In the genomic region with DNA sequence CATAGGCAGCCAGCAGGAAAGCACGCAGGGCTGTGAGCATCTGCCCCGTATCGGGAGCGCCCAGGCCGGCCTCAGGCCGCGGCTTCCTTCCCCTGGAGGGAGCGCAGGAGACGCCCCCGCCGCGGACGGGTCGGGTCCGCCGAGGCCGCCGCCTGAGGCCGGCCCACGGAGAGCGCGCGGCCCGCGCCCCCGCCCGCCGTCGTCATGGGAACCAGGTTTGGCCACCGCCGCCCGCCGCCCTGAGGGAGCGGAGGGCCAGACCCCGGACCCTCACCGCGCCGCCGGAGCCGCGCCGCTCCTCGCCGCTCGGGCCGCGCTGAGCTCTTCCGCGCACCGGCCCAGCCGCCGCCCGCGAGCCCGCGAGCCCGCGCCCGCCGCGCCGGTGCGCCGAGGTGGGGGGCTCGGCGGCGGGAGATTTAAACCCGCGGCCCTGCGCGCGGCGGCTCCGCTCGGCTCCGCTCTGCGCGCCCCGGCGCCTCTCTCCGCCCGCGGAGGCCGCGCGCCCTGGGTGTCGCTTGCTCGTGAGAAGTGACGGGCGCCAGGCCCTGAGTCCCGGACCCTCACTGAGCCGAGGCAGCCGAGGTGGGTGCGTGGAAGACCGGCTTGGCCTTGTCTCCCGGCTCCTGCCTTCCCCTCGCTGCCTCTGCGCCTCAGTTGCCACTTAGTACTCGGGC, we compare ENCODE assay signal across 8 mouse cellular contexts. TPM values are rescaled to one million over a fixed set of nuclear protein-coding genes. Genes with fewer than 3 reads are reported as not detected.
DNase-seq lines count a peak whose midpoint lies in the region; ATAC-seq and TF ChIP-seq lines count a peak whose summit lies in the region.

Gene Ica1l (minus strand): TSS at position 389 of the 674 bp plus-strand sequence.

- intact Hi-C loops in heart, postnatal 25 days (cut with DNase I), result no loop called here

- no peak for TF ChIP-seq CTCF in lung, embryonic 14.5 days (IDR thresholded peaks at IDR 0.05; ENCODE audit: low read depth)

- DNase-seq in ES-E14 (ENCODE audit: low read depth, low spot score), result no peak
- peak; percentile 10 for DNase-seq in heart, postnatal 25 days (ENCODE audit: low spot score)
- peak; percentile 27 to 33 for DNase-seq in layer of hippocampus, adult 18-20 months (ENCODE audit: low spot score in 2 of 2)
- peak; percentile 71 for DNase-seq in lung, embryonic 14.5 days
- DNase-seq in ovary, adult 18-20 months (ENCODE audit: low spot score), result peak; percentile 32
- DNase-seq in thymus, postnatal 25 days, result peak; percentile 66

- H3K9me3 ChIP-seq in ES-E14 (ENCODE audit: control insufficient read depth, insufficient read depth, low read depth, low read length), result no peaks in the 10 kb centered on the region
- no peaks in the 10 kb centered on the region for H3K9me3 ChIP-seq in forebrain, embryonic 15.5 days
- no peaks in the 10 kb centered on the region for H3K9me3 ChIP-seq in lung, embryonic 14.5 days (ENCODE audit: low read depth, low read length)

- H3K36me3 ChIP-seq in ES-E14 (ENCODE audit: control insufficient read depth, insufficient read depth, low read length, poor library complexity, severe bottlenecking), result no peaks in the 10 kb centered on the region
- H3K36me3 ChIP-seq in forebrain, embryonic 15.5 days, result no peaks in the 10 kb centered on the region
- H3K36me3 ChIP-seq in lung, embryonic 14.5 days (ENCODE audit: insufficient read depth), result no peaks in the 10 kb centered on the region

- no peak within 1 kb of the TSS for H3K27ac ChIP-seq in ES-E14 (ENCODE audit: insufficient read depth, low read depth, low read length, poor library complexity, severe bottlenecking)
- H3K27ac ChIP-seq in forebrain, embryonic 15.5 days (replicated peaks), result peak within 1 kb of the TSS; percentile 55
- H3K27ac ChIP-seq in lung, embryonic 14.5 days (ENCODE audit: low read depth), result no peak within 1 kb of the TSS

- under 1% methylated on average over 94 of the region's 99 CpGs for WGBS in forebrain, embryonic 15.5 days
- WGBS in lung, embryonic 14.5 days, result under 1% methylated on average over 90 of the region's 99 CpGs

- H3K9ac ChIP-seq in ES-E14 (ENCODE audit: insufficient read depth, low read depth, low read length, poor library complexity, severe bottlenecking), result peak within 1 kb of the TSS; percentile 80
- peak within 1 kb of the TSS; percentile 78 for H3K9ac ChIP-seq in forebrain, embryonic 15.5 days (replicated peaks)
- peak within 1 kb of the TSS; percentile 67 for H3K9ac ChIP-seq in lung, embryonic 14.5 days

- H3K4me3 ChIP-seq in ES-E14 (ENCODE audit: insufficient read depth in 1 of 2, low read depth in 1 of 2, low read length in 2 of 2, poor library complexity in 1 of 2, severe bottlenecking in 1 of 2), result peak within 1 kb of the TSS; percentile 80 to 85
- H3K4me3 ChIP-seq in forebrain, embryonic 15.5 days, result peak within 1 kb of the TSS; percentile 74
- peak within 1 kb of the TSS; percentile 66 for H3K4me3 ChIP-seq in lung, embryonic 14.5 days (ENCODE audit: low read depth, low read length)

- peak within 1 kb of the TSS; percentile 88 for H3K4me2 ChIP-seq in forebrain, embryonic 15.5 days (replicated peaks)
- H3K4me2 ChIP-seq in lung, embryonic 14.5 days, result peak within 1 kb of the TSS; percentile 95

- in situ Hi-C loops in ES-E14 (cut with MboI; ENCODE audit: low sequenced_read_pairs in 2 of 2, unreplicated experiment in 2 of 2), result no loop called here

- no peaks in the 10 kb centered on the region for H3K4me1 ChIP-seq in ES-E14 (ENCODE audit: control insufficient read depth in 2 of 2, insufficient read depth in 2 of 2, low read length in 2 of 2, poor library complexity in 1 of 2)
- H3K4me1 ChIP-seq in forebrain, embryonic 15.5 days, result peaks cover 8% of the 10 kb centered on the region; the same call in 1 of the 2 replicates
- H3K4me1 ChIP-seq in lung, embryonic 14.5 days (ENCODE audit: insufficient read depth), result no peaks in the 10 kb centered on the region

- ATAC-seq in cerebellum, adult (ENCODE audit: insufficient number of reproducible peaks, low FRiP score, low TSS enrichment), result peak; percentile 94
- peak; percentile 91 for ATAC-seq in forebrain, embryonic 15.5 days (replicated peaks)
- peak; percentile 95 for ATAC-seq in lung, embryonic 14.5 days (ENCODE audit: insufficient read depth)

- peaks cover 8% of the 10 kb centered on the region; the same call in 1 of the 2 replicates for H3K27me3 ChIP-seq in forebrain, embryonic 15.5 days
- H3K27me3 ChIP-seq in lung, embryonic 14.5 days (ENCODE audit: insufficient read depth, low read length), result peaks cover 8% of the 10 kb centered on the region

TF ChIP-seq in ES-E14, 5 proteins besides CTCF, POLR2A, EP300 and RAD21:
- TF ChIP-seq ZC3H11A (IDR thresholded peaks at IDR 0.05; ENCODE audit: borderline replicate concordance, low read depth, low read length) (no peak), HCFC1 (IDR thresholded peaks at IDR 0.05; ENCODE audit: borderline replicate concordance, insufficient read depth, low read length) (no peak), CHD2 (IDR thresholded peaks at IDR 0.05; ENCODE audit: low read depth, low read length) (no peak), MAFK (IDR thresholded peaks at IDR 0.05; ENCODE audit: insufficient read depth, low read depth, low read length) (no peak), ZNF384 (IDR thresholded peaks at IDR 0.05; ENCODE audit: low read depth, low read length) (no peak)

RNA-seq across cellular contexts. Expression of gene Ica1l, which starts in this region (rescaled TPM):
- total RNA-seq in ES-E14 (2012; rRNA removed), result 1.3 and 2.5 TPM in 2 replicates
- polyA plus RNA-seq in forebrain, embryonic 15.5 days (2015; fragmentation: Nextera tagmentation; extraction: Ambion mirVana), result 24.9 and 28.1 TPM in 2 replicates
- total RNA-seq in heart, postnatal 25 days (2021), result under 1 TPM; 0.29 to 0.45 TPM
- total RNA-seq in layer of hippocampus, adult 18-20 months (2021), result 10 to 100 TPM; 33.2 to 38.8 TPM
- polyA plus RNA-seq in lung, embryonic 14.5 days (2014; fragmentation: Nextera tagmentation; extraction: Ambion mirVana), result 0.57 and 0.91 TPM in 2 replicates

Comparison
In these comparisons a context has a peak if more than half of its experiments do, and no peak if none do; other contexts are left out.
1. RNA of gene Ica1l (polyA plus RNA-seq): 24.9 to 28.1 TPM in forebrain, embryonic 15.5 days; 0.57 to 0.91 TPM in lung, embryonic 14.5 days; every median in the first group is over 10 times any median in the second.
2. Peak in DNase-seq in heart, postnatal 25 days; RNA of the gene not detected or under 1 TPM.
3. Peak in DNase-seq, ATAC-seq, H3K4me3 ChIP-seq, H3K9ac ChIP-seq and H3K4me2 ChIP-seq in lung, embryonic 14.5 days; RNA of the gene not detected or under 1 TPM.
4. Peak in every context shown above with its lines, with median percentiles within 50 percentile points of each other: H3K4me3 ChIP-seq, H3K9ac ChIP-seq and ATAC-seq.